Mouse (Mus musculus) E14TG2a.4 (cell line): ENCODE measurements around the gene Diras2.

Source experiments
- CTCF ChIP-seq: conservative IDR thresholded peaks from 2 replicates; pipeline ENCODE4 v1.5.1; 2014; ENCODE audit warnings: low read length
- NANOG ChIP-seq: IDR thresholded peaks from 2 replicates; pipeline ENCODE4 v1.6.1; 2014; ENCODE audit warnings: borderline replicate concordance, low read length, mixed read lengths
- POU5F1 ChIP-seq: IDR thresholded peaks from 2 replicates; pipeline ENCODE4 v1.6.1; 2014; ENCODE audit warnings: low read length, borderline replicate concordance

GRCm38 (mm10) chr13:52550690-52551193 is 19.7 kb upstream of the Diras2 start:
- TF ChIP-seq CTCF = no peak
- TF ChIP-seq NANOG = no peak
- no peak for TF ChIP-seq POU5F1
